Mouse (Mus musculus): ENCODE results near the gene AW549877. TPM values are rescaled to one million over a fixed set of nuclear protein-coding genes. Genes with fewer than 3 reads are reported as not detected.

AW549877 gene
- polyA plus RNA-seq, 1 experiment from 2014 or later, result 30.5 TPM

- H3K27me3 ChIP-seq, result no peaks in the 10 kb centered on the region
- 0 out of 2 replicates have a peak overlapping the region, but pooled peaks have one; percentile 10 for H3K4me2 ChIP-seq (replicated peaks)
- 70% methylated on average over 13 of the region's 13 CpGs for WGBS
- H3K4me3 ChIP-seq (replicated peaks), result no peak overlapping the region
- peaks cover 22% of the 10 kb centered on the region for H3K4me1 ChIP-seq
- no peak for ATAC-seq (ENCODE audit: insufficient number of reproducible peaks, low FRiP score, low TSS enrichment, low read depth)
- H3K9ac ChIP-seq, result no peak overlapping the region
- no peak overlapping the region for H3K27ac ChIP-seq (replicated peaks)
- no peaks in the 10 kb centered on the region for H3K36me3 ChIP-seq
- H3K9me3 ChIP-seq (replicated peaks), result no peaks in the 10 kb centered on the region
Observed at GRCm38 (mm10) chr15:4024726-4025507, 29.4 kb upstream of the AW549877 start.

GRCm38 (mm10) chr15:4023747-4024146 lies 28.2 kb upstream of the AW549877 start:
- ATAC-seq (ENCODE audit: insufficient number of reproducible peaks, low FRiP score, low TSS enrichment, low read depth), result no peak
- Histone ChIP-seq H3K9me3 (replicated peaks) (no peaks in the 10 kb centered on the region), H3K27ac (replicated peaks) (no peak overlapping the region), H3K9ac (no peak overlapping the region), H3K4me1 (peaks cover 22% of the 10 kb centered on the region), H3K4me3 (replicated peaks) (no peak overlapping the region), H3K4me2 (replicated peaks) (no peak overlapping the region), H3K27me3 (no peaks in the 10 kb centered on the region), H3K36me3 (no peaks in the 10 kb centered on the region)
- 77% methylated on average over 2 of the region's 2 CpGs for WGBS

GRCm38 (mm10) chr15:4020711-4021110 lies 25.2 kb upstream of the AW549877 start:
- Histone ChIP-seq H3K27me3 (no peaks in the 10 kb centered on the region), H3K9me3 (replicated peaks) (no peaks in the 10 kb centered on the region), H3K9ac (no peak overlapping the region), H3K27ac (replicated peaks) (no peak overlapping the region), H3K4me3 (replicated peaks) (no peak overlapping the region), H3K4me1 (peaks cover 7% of the 10 kb centered on the region), H3K36me3 (no peaks in the 10 kb centered on the region), H3K4me2 (replicated peaks) (no peak overlapping the region)
- ATAC-seq (ENCODE audit: insufficient number of reproducible peaks, low FRiP score, low TSS enrichment, low read depth), result no peak; the same call in 1 of the 2 replicates
- whole genome bisulfite sequencing, result 63% methylated on average over 4 of the region's 4 CpGs

- 74% methylated on average over 2 of the region's 2 CpGs for WGBS
Observed at GRCm38 (mm10) chr15:4013873-4014272, 18.3 kb upstream of the AW549877 start.

GRCm38 (mm10) chr15:4000536-4000935 lies 5.0 kb upstream of the AW549877 start:
- H3K4me1 ChIP-seq, result no peaks in the 10 kb centered on the region
- no peaks in the 10 kb centered on the region; the same call in 1 of the 2 replicates for H3K9me3 ChIP-seq (replicated peaks)
- no peak overlapping the region for H3K27ac ChIP-seq (replicated peaks)
- no peak for ATAC-seq (ENCODE audit: insufficient number of reproducible peaks, low FRiP score, low TSS enrichment, low read depth)
- no peaks in the 10 kb centered on the region for H3K36me3 ChIP-seq
- no peak overlapping the region for H3K9ac ChIP-seq
- WGBS, result 54% methylated on average over 2 of the region's 2 CpGs
- no peak overlapping the region for H3K4me3 ChIP-seq (replicated peaks)
- H3K4me2 ChIP-seq (replicated peaks), result no peak overlapping the region
- no peaks in the 10 kb centered on the region for H3K27me3 ChIP-seq

More at GRCm38 (mm10) chr15:4013873-4014272, 18.3 kb upstream of the AW549877 start:
- H3K4me1 ChIP-seq, result no peaks in the 10 kb centered on the region
- ATAC-seq (ENCODE audit: insufficient number of reproducible peaks, low FRiP score, low TSS enrichment, low read depth), result no peak
- H3K27me3 ChIP-seq, result no peaks in the 10 kb centered on the region
- no peaks in the 10 kb centered on the region for H3K9me3 ChIP-seq (replicated peaks)
- H3K36me3 ChIP-seq, result no peaks in the 10 kb centered on the region
- no peak overlapping the region for H3K4me3 ChIP-seq (replicated peaks)
- no peak overlapping the region for H3K9ac ChIP-seq
- no peak overlapping the region for H3K4me2 ChIP-seq (replicated peaks)
- no peak overlapping the region for H3K27ac ChIP-seq (replicated peaks)

- no peaks in the 10 kb centered on the region for H3K36me3 ChIP-seq
- H3K27me3 ChIP-seq, result no peaks in the 10 kb centered on the region
- no peaks in the 10 kb centered on the region for H3K9me3 ChIP-seq (replicated peaks)
- no peak overlapping the region for H3K4me2 ChIP-seq (replicated peaks)
- H3K4me1 ChIP-seq, result 0 out of 2 replicates have a peak, but pooled peaks cover 4% of the 10 kb centered on the region
- H3K4me3 ChIP-seq (replicated peaks), result no peak overlapping the region
- WGBS, result 60% methylated on average over 2 of the region's 2 CpGs
- H3K9ac ChIP-seq, result no peak overlapping the region
- H3K27ac ChIP-seq (replicated peaks), result no peak overlapping the region
- no peak for ATAC-seq (ENCODE audit: insufficient number of reproducible peaks, low FRiP score, low TSS enrichment, low read depth)
Observed at GRCm38 (mm10) chr15:3999144-3999543, 3.6 kb upstream of the AW549877 start.

- peak overlapping the region; percentile 51 for H3K9ac ChIP-seq
- peak overlapping the region; percentile 87 for H3K27ac ChIP-seq (replicated peaks)
- H3K4me1 ChIP-seq, result 0 out of 2 replicates have a peak, but pooled peaks cover 4% of the 10 kb centered on the region
- H3K9me3 ChIP-seq (replicated peaks), result no peaks in the 10 kb centered on the region
- H3K36me3 ChIP-seq, result peaks cover 7% of the 10 kb centered on the region
- no peaks in the 10 kb centered on the region for H3K27me3 ChIP-seq
- no peak for ATAC-seq (ENCODE audit: insufficient number of reproducible peaks, low FRiP score, low TSS enrichment, low read depth)
- H3K4me3 ChIP-seq (replicated peaks), result peak overlapping the region; percentile 96
- peak overlapping the region; percentile 65 for H3K4me2 ChIP-seq (replicated peaks)
- WGBS, result 14% methylated on average over 14 of the region's 14 CpGs
Observed at GRCm38 (mm10) chr15:3996267-3997010, 895 bp upstream of the AW549877 start.

GRCm38 (mm10) chr15:3994852-3995447 lies 594 bp downstream of the AW549877 start:
- WGBS, result 18% methylated on average over 14 of the region's 14 CpGs
- peaks cover 20% of the 10 kb centered on the region for H3K36me3 ChIP-seq
- H3K4me2 ChIP-seq (replicated peaks), result peak overlapping the region; percentile 65
- peak overlapping the region; percentile 71 for H3K9ac ChIP-seq
- no peaks in the 10 kb centered on the region for H3K27me3 ChIP-seq
- no peak for ATAC-seq (ENCODE audit: insufficient number of reproducible peaks, low FRiP score, low TSS enrichment, low read depth)
- no peaks in the 10 kb centered on the region for H3K9me3 ChIP-seq (replicated peaks)
- peak overlapping the region; percentile 97 for H3K27ac ChIP-seq (replicated peaks)
- H3K4me1 ChIP-seq, result 0 out of 2 replicates have a peak, but pooled peaks cover 4% of the 10 kb centered on the region
- peak overlapping the region; percentile 96 for H3K4me3 ChIP-seq (replicated peaks)

GRCm38 (mm10) chr15:3987981-3988380 lies 7.6 kb downstream of the AW549877 start:
- H3K27me3 ChIP-seq, result no peaks in the 10 kb centered on the region
- no peak overlapping the region for H3K4me3 ChIP-seq (replicated peaks)
- H3K4me1 ChIP-seq, result no peaks in the 10 kb centered on the region
- no peak overlapping the region for H3K4me2 ChIP-seq (replicated peaks)
- WGBS, result 64% methylated on average over 2 of the region's 2 CpGs
- H3K9ac ChIP-seq, result no peak overlapping the region
- no peaks in the 10 kb centered on the region for H3K9me3 ChIP-seq (replicated peaks)
- no peak overlapping the region for H3K27ac ChIP-seq (replicated peaks)
- H3K36me3 ChIP-seq, result peaks cover 60% of the 10 kb centered on the region
- ATAC-seq (ENCODE audit: insufficient number of reproducible peaks, low FRiP score, low TSS enrichment, low read depth), result no peak

GRCm38 (mm10) chr15:3984876-3985275 lies 10.7 kb downstream of the AW549877 start:
- H3K9ac ChIP-seq, result no peak overlapping the region
- ATAC-seq (ENCODE audit: insufficient number of reproducible peaks, low FRiP score, low TSS enrichment, low read depth), result no peak
- 91% methylated on average over 2 of the region's 2 CpGs for WGBS
- no peak overlapping the region for H3K4me3 ChIP-seq (replicated peaks)
- H3K27me3 ChIP-seq, result no peaks in the 10 kb centered on the region
- no peak overlapping the region for H3K27ac ChIP-seq (replicated peaks)
- H3K4me2 ChIP-seq (replicated peaks), result no peak overlapping the region
- no peaks in the 10 kb centered on the region for H3K9me3 ChIP-seq (replicated peaks)
- H3K36me3 ChIP-seq, result peaks cover 43% of the 10 kb centered on the region
- no peaks in the 10 kb centered on the region for H3K4me1 ChIP-seq

GRCm38 (mm10) chr15:3982732-3983131 lies 12.8 kb downstream of the AW549877 start:
- ATAC-seq (ENCODE audit: insufficient number of reproducible peaks, low FRiP score, low TSS enrichment, low read depth), result no peak
- Histone ChIP-seq H3K9me3 (replicated peaks) (no peaks in the 10 kb centered on the region), H3K4me3 (replicated peaks) (no peak overlapping the region), H3K27me3 (no peaks in the 10 kb centered on the region), H3K36me3 (peaks cover 32% of the 10 kb centered on the region), H3K4me1 (no peaks in the 10 kb centered on the region), H3K4me2 (replicated peaks) (no peak overlapping the region), H3K9ac (no peak overlapping the region), H3K27ac (replicated peaks) (no peak overlapping the region)
- 94% methylated on average over 5 of the region's 5 CpGs for WGBS

Measured in embryonic facial prominence, embryonic 15.5 days (tissue).